Mouse (Mus musculus): ENCODE data around the gene Sept4. TPM values are rescaled to one million over a fixed set of nuclear protein-coding genes. Genes with fewer than 3 reads are reported as not detected.

The Sept4 gene
- polyA plus RNA-seq, 1 experiment from 2014 or later: 12.0 TPM

DNA sequence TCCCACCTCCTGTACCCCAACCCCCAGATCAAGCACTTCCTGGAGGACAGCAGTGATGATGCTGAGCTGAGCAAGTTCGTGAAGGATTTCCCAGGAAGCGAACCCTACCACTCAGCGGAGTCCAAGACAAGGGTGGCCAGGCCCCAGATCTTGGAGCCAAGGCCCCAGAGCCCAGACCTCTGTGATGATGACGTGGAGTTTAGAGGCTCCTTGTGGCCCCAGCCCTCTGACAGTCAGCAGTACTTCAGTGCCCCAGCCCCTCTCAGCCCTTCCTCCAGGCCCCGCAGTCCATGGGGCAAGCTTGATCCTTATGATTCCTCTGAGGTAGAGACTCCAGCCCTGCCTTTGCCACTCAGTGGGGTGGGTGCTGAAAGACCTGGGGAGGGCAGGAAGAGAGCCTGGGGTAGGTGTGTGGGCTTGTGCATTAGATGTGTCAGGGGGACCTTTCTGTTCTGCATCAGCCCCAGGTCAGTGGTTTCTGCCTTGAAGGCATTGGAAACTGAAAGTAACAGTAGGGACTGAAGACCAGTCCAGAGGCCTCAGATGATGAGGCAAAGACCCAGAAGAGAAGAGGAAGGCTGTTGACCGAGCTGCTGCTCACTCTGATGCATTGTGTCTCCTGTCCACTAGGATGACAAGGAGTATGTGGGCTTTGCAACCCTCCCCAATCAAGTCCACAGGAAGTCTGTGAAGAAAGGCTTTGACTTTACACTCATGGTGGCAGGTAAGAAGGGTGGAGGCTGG lies 14.8 kb downstream of the Sept4 start:
- Histone ChIP-seq H3K4me2 (ENCODE audit: low read depth, low read length) (no peak overlapping the region), H3K27me3 (ENCODE audit: control insufficient read depth, insufficient read depth, low read depth, low read length) (no peaks in the 10 kb centered on the region), H3K9me3 (replicated peaks; ENCODE audit: control insufficient read depth, low read length) (no peaks in the 10 kb centered on the region), H3K27ac (ENCODE audit: low read length) (no peak overlapping the region), H3K4me1 (ENCODE audit: control insufficient read depth, low read depth, low read length) (peaks cover 7% of the 10 kb centered on the region), H3K36me3 (ENCODE audit: control insufficient read depth, insufficient read depth) (no peaks in the 10 kb centered on the region), H3K9ac (ENCODE audit: low read depth, low read length) (no peak overlapping the region), H3K4me3 (ENCODE audit: low read depth, low read length) (no peak overlapping the region)
- WGBS (ENCODE audit: insufficient replicate concordance): 65% methylated on average over 6 of the region's 6 CpGs
- no peak for ATAC-seq (ENCODE audit: low read depth)

GRCm38 (mm10) chr11:87584711-87585505 lies 16.2 kb downstream of the Sept4 start:
- no peak overlapping the region for H3K27ac ChIP-seq (ENCODE audit: low read length)
- ATAC-seq (ENCODE audit: low read depth): no peak
- H3K9me3 ChIP-seq (replicated peaks; ENCODE audit: control insufficient read depth, low read length): no peaks in the 10 kb centered on the region
- no peak overlapping the region for H3K4me2 ChIP-seq (ENCODE audit: low read depth, low read length)
- H3K4me1 ChIP-seq (ENCODE audit: control insufficient read depth, low read depth, low read length): peaks cover 5% of the 10 kb centered on the region
- 72% methylated on average over 10 of the region's 10 CpGs for WGBS (ENCODE audit: insufficient replicate concordance)
- no peak overlapping the region for H3K9ac ChIP-seq (ENCODE audit: low read depth, low read length)
- H3K36me3 ChIP-seq (ENCODE audit: control insufficient read depth, insufficient read depth): no peaks in the 10 kb centered on the region
- no peak overlapping the region for H3K4me3 ChIP-seq (ENCODE audit: low read depth, low read length)
- H3K27me3 ChIP-seq (ENCODE audit: control insufficient read depth, insufficient read depth, low read depth, low read length): no peaks in the 10 kb centered on the region

GRCm38 (mm10) chr11:87587211-87587874 lies 18.6 kb downstream of the Sept4 start:
- Histone ChIP-seq H3K36me3 (ENCODE audit: control insufficient read depth, insufficient read depth) (no peaks in the 10 kb centered on the region), H3K4me3 (ENCODE audit: low read depth, low read length) (no peak overlapping the region), H3K27ac (ENCODE audit: low read length) (no peak overlapping the region), H3K4me1 (ENCODE audit: control insufficient read depth, low read depth, low read length) (peaks cover 14% of the 10 kb centered on the region), H3K4me2 (ENCODE audit: low read depth, low read length) (no peak overlapping the region), H3K9ac (ENCODE audit: low read depth, low read length) (no peak overlapping the region), H3K27me3 (ENCODE audit: control insufficient read depth, insufficient read depth, low read depth, low read length) (no peaks in the 10 kb centered on the region), H3K9me3 (replicated peaks; ENCODE audit: control insufficient read depth, low read length) (no peaks in the 10 kb centered on the region)
- WGBS (ENCODE audit: insufficient replicate concordance): 77% methylated on average over 5 of the region's 5 CpGs
- ATAC-seq (ENCODE audit: low read depth): no peak

- H3K9me3 ChIP-seq (replicated peaks; ENCODE audit: control insufficient read depth, low read length): no peaks in the 10 kb centered on the region
- H3K4me2 ChIP-seq (ENCODE audit: low read depth, low read length): no peak overlapping the region
- H3K27me3 ChIP-seq (ENCODE audit: control insufficient read depth, insufficient read depth, low read depth, low read length): no peaks in the 10 kb centered on the region
- H3K4me1 ChIP-seq (ENCODE audit: control insufficient read depth, low read depth, low read length): peaks cover 33% of the 10 kb centered on the region
- ATAC-seq (ENCODE audit: low read depth): no peak
- H3K27ac ChIP-seq (ENCODE audit: low read length): no peak overlapping the region
- no peaks in the 10 kb centered on the region for H3K36me3 ChIP-seq (ENCODE audit: control insufficient read depth, insufficient read depth)
- no peak overlapping the region for H3K4me3 ChIP-seq (ENCODE audit: low read depth, low read length)
- H3K9ac ChIP-seq (ENCODE audit: low read depth, low read length): no peak overlapping the region
- WGBS (ENCODE audit: insufficient replicate concordance): 85% methylated on average over 8 of the region's 8 CpGs
Observed at GRCm38 (mm10) chr11:87589605-87590004, 20.9 kb downstream of the Sept4 start.

GRCm38 (mm10) chr11:87590841-87591525 lies 22.3 kb downstream of the Sept4 start:
- Histone ChIP-seq H3K4me2 (ENCODE audit: low read depth, low read length) (peak overlapping the region; percentile 88), H3K9me3 (replicated peaks; ENCODE audit: control insufficient read depth, low read length) (no peaks in the 10 kb centered on the region), H3K9ac (ENCODE audit: low read depth, low read length) (peak overlapping the region; percentile 88), H3K27me3 (ENCODE audit: control insufficient read depth, insufficient read depth, low read depth, low read length) (no peaks in the 10 kb centered on the region), H3K27ac (ENCODE audit: low read length) (peak overlapping the region; percentile 94), H3K4me1 (ENCODE audit: control insufficient read depth, low read depth, low read length) (peaks cover 45% of the 10 kb centered on the region), H3K4me3 (ENCODE audit: low read depth, low read length) (peak overlapping the region; percentile 86), H3K36me3 (ENCODE audit: control insufficient read depth, insufficient read depth) (no peaks in the 10 kb centered on the region)
- ATAC-seq (ENCODE audit: low read depth): no peak
- 2% methylated on average over 25 of the region's 25 CpGs for WGBS (ENCODE audit: insufficient replicate concordance)

- H3K36me3 ChIP-seq (ENCODE audit: control insufficient read depth, insufficient read depth): no peaks in the 10 kb centered on the region
- H3K27me3 ChIP-seq (ENCODE audit: control insufficient read depth, insufficient read depth, low read depth, low read length): no peaks in the 10 kb centered on the region
- ATAC-seq (ENCODE audit: low read depth): peak; percentile 96
- no peaks in the 10 kb centered on the region for H3K9me3 ChIP-seq (replicated peaks; ENCODE audit: control insufficient read depth, low read length)
- H3K4me1 ChIP-seq (ENCODE audit: control insufficient read depth, low read depth, low read length): peaks cover 52% of the 10 kb centered on the region
- H3K4me3 ChIP-seq (ENCODE audit: low read depth, low read length): peak within 1 kb of the TSS; percentile 86
- peak within 1 kb of the TSS; percentile 88 for H3K4me2 ChIP-seq (ENCODE audit: low read depth, low read length)
- H3K9ac ChIP-seq (ENCODE audit: low read depth, low read length): peak within 1 kb of the TSS; percentile 88
- WGBS (ENCODE audit: insufficient replicate concordance): under 1% methylated on average over 57 of the region's 61 CpGs
- H3K27ac ChIP-seq (ENCODE audit: low read length): peak within 1 kb of the TSS; percentile 96
Observed at GRCm38 (mm10) chr11:87591526-87592353, 23.0 kb downstream of the Sept4 start, which contains the start of gene Mtmr4. Gene Mtmr4, plus strand, starts transcription at chr11:87592162.

DNA sequence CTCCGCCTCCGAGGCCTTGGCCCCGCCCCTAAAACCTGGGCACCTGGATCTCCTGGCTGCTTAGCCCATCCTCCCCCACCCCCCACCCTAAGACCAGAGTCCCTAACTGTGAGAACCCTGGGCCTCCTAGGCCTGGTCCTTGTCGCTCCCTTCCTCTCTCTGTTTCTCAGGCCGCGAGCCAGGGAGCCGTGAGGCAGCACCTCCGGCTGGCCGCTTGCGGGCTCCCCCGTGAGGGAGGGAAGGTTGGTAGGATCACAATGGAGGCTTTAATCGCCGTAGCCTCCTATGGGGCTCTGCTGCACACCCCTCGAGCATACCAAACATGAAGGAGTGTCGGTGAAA lies 23.6 kb downstream of the Sept4 start:
- peak overlapping the region; percentile 73 for H3K9ac ChIP-seq (ENCODE audit: low read depth, low read length)
- H3K9me3 ChIP-seq (replicated peaks; ENCODE audit: control insufficient read depth, low read length): no peaks in the 10 kb centered on the region
- H3K27me3 ChIP-seq (ENCODE audit: control insufficient read depth, insufficient read depth, low read depth, low read length): no peaks in the 10 kb centered on the region
- H3K4me1 ChIP-seq (ENCODE audit: control insufficient read depth, low read depth, low read length): peaks cover 53% of the 10 kb centered on the region
- ATAC-seq (ENCODE audit: low read depth): peak; percentile 39; the same call in 1 of the 2 replicates
- WGBS (ENCODE audit: insufficient replicate concordance): 0% methylated on average over 15 of the region's 15 CpGs
- H3K36me3 ChIP-seq (ENCODE audit: control insufficient read depth, insufficient read depth): peaks cover under 1% of the 10 kb centered on the region; the same call in 1 of the 2 replicates
- H3K4me2 ChIP-seq (ENCODE audit: low read depth, low read length): peak overlapping the region; percentile 88
- H3K4me3 ChIP-seq (ENCODE audit: low read depth, low read length): peak overlapping the region; percentile 86
- peak overlapping the region; percentile 96 for H3K27ac ChIP-seq (ENCODE audit: low read length)
